Mouse (Mus musculus): Measurements from ENCODE around the gene Pcnx3.
A peak's percentile ranks its signal among the peaks of the same experiment; 100 is the strongest.

Gene Pcnx3

DNA sequence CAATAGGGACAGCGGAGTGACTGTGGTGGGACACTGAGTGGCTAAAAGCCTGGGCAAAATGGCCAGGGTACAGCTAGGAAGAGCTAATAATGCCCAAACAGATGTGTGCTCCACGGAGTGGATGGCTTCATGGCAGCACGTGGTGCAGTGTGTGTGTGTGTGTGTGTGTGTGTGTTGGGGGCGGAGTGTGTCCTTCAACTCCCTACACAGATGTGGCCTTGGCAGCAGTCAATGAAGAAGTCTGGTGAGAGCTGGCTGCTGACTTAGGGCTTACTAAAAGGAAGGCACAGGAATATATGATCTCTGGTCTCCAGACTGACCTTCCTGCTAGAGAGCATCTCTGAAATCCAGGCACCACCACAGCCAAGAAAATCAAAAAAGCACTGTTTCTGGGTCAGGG is 20.3 kb downstream of the Pcnx3 start:
- DNase-seq, result no peak

DNA sequence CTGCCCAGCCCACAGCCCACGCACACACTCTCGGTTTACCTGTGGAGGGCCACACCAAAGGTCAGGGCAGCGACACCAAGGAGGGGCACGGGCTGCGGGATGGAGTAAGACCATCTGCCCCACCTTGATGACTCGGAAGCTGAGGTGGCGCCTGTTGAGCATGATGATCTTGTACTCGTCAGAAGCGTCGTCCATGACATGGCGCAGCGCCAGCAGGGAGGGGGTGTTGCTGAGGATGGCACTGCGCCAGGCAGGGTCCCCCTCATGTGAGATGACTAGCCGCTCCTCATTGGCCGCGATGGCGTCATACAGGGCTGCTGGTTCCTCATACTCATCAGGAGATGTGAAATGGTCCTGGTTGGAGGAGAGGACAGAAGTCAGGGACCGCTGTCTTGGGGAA is 22.3 kb downstream of the Pcnx3 start:
- DNase-seq, result no peak

DNA sequence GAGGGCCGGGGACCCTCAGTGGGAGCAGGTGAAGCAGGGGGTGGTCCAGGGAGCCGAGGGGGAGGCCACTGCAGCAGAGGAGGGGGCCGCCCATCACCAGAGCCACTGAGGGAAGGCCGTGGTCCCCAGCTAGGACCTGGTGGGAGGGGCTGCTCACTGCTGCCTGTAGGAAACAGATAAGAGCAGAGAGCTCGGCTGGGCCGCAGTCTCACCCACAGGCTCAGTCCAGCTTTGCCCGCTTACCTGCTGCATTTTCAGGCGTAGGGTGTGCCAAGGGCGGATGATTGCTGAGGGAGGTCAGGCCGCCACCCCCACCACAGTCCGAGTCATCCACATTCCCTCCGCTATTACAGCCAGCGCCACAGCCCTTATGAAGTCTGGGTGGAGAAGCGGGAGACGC is 23.2 kb downstream of the Pcnx3 start:
- no peak for DNase-seq

DNA sequence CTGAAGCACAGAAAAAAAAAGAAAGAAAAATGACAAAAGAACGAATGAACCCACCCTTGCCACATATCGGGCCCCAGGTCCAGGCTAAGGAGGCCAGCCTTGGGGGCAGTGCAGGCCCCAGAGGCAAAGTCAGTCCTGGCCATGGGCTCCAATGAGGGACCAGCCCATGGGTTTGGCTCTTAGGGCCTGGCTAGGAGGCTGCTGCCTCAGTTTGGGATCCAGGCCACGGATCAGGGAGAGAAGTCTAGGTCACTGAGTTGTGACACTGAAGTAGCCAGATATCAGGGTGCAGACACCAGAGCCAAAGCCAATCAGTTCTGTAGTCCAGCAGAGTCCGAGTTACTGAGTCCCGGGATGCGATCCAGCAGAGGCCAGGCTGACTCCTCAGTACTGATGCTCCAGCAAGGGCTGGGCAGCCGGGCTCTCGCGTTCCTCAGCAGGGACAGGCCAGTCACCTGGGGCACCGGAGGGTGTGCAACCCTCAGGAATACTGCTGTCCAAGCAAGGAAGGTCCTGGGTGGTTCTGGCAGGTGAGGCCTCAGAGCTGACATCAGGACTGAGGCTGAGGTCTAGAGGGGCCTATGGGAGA is 23.9 kb downstream of the Pcnx3 start:
- DNase-seq, result no peak

DNA sequence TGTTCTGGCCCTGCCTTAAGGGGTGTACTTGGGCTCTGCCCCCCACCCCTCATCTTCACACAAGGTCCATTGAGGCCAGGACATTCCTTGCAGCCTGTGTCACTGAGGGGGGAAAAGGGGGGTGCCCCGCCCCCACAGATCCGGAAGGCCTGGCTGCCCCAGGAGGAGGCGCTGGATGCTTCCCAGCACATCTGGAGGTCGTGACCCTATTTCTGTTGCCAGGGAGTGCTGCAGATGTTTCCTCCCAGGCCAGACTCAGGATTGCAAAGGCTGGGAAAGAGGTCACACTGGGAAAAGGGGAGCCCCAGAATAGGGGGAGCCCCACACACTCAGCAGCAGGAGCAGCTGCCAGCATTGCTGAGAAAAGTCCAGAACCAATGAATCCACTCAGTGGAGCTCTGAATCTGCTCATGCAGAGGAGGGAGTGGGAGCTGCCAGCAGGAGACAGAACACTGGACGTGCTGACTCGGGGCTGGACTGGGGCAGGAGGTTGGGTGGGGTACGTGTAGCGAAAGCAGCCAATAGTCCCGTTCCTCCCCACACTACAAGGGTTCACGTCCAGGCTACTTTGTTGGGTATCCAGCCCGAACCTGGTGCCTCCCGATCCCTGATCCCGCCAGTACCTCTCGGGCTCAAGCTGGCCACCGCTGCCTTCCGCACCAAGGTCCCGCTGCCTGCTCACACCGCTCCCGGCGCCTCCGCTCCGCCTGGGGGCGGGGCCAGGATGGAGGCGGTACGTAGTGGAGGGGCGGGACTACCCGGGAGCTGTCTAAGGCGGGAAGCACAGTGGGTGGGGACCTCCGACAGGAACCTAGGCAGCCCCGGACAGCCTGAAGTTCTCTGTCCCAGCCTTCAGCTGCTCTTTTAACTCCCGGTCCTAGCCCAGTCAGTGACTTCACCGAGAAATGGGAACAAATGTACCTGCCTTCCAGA is 25.5 kb downstream of the Pcnx3 start, which contains the start of gene Sipa1:
TSS of gene Sipa1 (minus strand) at position 727 of the 933 bp plus-strand sequence.
- DNase-seq, result peak; percentile 98

DNA sequence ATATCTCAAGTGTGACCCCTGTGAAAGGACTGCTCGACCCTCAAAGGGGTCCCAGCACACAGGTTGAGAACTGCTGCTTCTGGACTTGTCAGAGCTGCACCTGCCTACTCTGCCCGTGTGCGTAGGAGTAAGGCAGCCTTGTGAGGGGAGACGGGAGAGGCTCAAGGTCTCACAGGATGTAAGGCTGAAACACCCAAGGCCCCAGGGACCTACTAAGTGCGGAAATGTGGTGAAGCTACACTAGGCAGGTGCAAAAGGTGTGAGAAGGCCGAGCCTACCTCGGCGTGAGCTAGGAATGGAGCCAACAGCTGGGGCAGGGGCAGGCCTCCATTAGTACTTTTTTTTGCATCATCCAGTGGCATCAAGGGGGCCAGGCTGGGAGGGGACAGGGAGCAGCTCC is 26.4 kb downstream of the Pcnx3 start:
- peak; percentile 57 for DNase-seq

DNA sequence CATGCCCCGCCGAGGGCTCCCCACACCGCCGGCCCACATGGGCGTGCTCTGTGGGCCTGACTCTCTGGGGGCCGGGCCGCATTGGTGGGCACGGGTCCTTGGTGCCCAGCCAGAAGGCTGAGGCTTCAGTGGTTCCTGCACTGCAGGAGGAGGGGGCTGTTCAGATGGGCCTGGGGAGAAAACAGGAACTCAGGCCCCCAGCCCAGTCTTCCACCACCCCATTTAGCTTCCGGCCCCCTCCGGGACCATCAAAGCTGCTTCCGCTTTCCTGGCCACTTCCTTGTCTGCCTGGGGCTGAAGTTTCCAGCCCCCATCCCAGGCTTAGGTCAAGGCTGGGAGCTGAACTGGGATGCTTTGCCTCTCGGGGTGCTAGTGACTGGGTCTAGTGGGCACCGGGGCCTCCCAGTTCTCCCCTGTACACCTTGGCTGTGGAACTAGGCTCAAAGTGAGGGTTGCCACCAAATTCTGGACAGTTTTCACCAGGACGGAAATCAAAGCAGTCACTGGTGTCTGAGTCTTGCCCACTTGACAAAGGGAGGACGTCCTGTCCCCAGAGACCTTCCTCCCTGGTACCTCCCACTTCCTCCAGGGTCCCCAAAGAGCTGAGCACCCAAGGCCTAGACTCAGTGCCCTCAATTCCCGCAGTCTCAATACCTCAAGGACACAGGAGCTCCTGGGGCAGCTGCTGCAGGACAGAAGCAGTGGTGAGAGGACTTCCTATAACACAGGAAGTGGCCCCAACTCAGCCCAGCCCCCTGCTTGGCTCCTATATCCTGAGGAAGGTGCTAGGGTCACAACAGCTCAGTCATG is 27.6 kb downstream of the Pcnx3 start:
- DNase-seq, result peak; percentile 75

DNA sequence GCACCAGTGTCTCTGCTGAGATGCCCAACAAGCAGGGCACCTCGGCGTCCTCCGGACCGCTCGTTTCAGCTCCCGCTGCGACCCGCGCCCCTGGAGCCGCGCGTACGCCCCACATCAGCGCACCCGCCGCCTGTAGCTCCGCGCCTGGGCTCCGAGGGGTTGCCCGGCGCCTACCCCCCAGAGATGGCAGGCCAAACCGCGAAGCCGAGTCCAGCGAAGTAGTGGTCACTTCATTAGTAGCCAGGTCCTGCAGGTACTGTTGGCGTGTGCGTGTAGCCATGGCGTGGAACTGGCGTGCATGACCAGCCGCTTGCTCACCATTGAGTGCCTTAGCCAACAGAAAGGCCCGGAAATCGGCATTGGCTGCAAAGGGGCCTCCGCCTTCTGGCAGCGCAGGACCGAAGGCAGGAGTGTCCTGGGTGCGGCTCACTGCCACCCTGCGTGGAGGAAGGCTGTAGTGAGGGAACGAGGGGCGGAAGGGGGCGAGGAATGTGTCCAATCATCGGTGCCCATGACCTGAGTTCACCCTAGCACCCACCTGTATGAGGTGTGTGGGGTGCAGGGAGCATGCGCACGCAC is 33.9 kb downstream of the Pcnx3 start:
- DNase-seq, result no peak

DNA sequence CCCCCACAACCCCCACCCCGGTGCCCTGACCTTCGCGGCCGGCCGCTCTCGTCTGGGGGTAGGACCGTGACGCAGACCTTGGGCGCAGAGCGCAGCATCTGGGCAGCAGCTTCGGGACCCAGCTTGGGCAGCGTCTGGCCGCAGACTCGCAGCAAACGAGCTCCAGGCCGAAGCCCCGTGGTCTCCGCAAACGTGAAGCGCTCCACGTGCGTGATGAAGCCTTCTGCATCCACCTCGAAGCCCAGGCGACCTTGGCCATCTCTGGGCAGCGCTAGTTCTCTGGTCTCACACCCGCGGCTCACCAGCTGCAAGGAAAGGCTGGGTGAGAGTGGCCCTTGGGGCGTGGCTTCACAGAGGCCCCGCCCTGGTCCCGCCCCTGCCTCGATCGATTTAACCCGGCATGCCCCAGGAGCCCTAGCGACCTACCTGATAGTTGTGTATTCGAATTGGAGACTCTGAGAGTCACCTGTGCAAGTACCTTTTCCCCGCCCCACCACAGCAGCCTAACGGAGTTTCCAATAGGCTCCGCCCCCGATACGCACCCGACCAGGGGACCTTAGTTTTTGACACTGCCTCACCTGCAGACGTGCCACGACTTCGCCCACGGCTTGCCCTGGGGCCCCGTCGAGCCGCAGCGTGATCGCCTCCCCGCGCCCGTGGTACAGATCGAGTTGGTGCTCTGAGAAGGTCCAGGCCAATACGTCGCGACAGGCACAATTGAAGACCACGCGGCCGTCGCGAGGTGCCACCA is 34.6 kb downstream of the Pcnx3 start:
- no peak for DNase-seq

DNA sequence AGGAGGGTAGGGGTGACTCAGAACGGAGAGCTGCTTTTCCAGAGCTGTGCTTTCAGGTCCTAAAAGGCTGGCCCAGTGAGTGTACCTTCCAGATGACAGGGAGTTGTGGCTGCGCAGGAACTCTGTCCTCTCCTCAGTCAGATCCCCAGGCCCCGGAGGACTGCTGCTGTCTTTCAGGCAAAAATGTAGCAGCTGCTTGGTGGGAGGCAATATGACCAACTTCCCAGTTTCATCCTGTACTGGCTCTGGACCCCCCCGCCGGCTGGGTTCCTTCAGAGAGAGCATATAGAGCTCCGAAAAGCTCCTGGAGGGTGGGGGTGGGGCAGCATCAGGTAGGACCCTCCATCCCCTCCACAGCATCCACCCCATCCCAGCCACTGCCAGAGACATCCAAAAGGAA is 36.1 kb downstream of the Pcnx3 start:
- no peak for DNase-seq

DNA sequence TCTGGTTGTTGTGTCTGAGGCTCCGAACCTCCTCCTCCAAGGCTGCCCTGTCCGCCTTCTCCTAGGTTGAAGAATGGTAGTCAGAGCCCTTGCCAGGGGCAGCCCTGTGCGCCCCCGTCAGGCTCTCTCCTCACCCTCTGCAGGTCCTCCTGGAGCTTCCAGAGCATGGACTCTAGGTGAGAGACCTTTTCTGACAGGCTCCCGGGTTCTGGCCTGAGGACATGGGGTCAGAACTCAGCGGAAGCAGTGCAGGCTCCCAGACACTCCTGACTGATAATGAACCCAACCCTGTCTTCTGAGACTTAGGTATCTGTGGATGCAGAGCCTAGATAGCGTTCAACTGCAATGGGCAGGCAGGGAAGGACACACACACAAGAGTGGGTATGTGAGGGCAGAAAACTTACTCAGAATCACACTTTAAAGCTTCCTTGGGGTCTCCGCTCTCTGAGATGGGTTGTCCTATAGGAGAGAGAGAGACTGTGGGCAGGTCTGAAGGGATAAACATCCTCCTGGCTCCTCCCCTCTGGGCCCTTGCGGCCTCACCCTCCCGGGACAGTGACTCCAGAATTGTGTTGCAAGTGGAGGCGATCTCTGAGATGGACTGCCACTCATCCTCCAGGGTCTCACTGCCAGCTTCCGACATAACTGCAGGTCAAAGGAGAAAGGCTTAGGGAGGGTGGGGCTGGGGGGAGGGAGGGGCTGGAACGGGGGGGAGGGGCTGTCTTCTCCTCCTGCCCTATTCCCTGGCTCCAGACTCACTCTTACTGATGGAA is 37.0 kb downstream of the Pcnx3 start:
- no peak for DNase-seq

DNA sequence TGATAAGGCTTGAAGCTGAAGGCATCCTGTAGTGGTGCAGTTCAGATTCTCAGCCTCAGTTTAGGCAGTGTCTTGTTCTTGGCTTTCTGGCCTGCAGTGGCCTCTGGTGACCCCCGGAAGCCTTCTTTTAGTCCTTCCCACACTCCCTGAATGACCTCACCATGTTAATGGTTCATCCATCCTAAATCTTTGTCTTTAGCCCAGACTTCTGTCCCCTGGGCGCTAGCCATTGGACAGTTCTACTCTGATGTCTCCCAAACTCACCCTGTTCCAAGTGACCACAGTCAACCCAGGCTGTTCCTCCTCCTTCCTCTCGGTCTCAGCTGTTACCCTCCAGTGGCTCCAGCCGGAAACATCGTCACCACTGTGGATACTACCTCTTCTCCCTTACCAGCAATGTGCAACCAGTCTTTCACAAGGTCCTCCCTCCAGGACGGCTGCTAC is 39.4 kb downstream of the Pcnx3 start:
- DNase-seq, result no peak

DNA sequence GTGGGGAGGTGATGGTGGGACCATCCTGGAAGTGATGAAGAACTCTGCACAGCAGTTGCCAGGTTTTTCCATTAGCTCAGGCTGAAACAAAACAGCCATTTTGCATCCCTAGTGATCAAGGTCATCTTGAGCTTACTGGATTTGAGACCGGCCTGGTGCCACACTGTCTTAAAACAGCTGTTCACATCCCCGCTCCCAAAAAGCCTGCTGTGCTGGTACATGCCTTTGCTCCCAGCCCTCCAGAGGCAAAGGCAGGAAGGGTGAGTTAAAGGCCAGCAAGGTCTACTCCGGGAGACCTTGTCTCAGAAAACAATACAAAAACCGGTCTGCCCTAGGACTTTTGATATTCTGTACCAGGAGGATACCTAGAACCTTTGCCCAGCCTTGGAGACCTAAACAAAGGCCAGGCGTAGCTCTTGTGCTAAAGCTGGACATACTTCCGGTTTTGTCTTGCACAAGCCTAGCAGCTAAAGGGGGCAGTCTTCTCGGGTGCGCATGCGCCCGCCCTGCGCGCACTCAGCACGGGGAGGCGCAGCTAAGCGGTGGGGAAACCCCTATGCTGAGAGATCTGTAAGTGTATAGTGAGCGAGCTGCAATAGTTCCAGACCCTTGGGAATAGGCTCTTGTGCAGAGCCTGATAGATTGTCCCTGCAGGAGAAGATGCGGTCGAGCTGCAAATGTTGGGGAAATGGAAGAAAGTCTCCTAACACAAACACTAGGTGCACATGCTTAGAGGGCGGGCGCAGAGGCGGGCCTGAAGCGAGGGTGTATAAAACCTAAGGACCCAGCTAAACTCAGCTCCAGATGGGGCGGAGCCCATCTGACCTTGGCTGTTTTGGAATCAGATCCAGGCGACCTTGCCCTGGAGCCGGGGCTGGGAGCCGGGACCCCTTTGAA is 40.1 kb downstream of the Pcnx3 start:
- peak; percentile 86 for DNase-seq

DNA sequence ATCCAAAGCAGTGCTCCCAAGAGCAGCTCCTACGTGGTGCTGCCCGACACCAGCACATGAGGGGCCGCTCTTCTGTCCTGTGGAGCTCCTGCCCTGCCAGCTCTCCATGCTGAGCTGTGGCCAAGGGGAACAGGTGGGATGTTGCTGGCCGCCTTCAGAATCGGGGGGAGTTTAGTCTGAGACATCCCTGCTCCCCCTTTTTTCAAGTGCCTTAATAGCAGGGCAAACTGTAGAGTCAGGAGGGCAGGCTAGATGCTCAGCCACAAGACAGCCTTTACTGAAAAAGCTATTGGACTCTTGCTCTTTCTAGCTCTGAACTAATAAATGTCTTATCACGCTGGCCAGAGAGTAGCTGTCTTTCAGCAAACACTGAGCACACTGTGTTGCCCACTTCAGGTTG is 40.9 kb downstream of the Pcnx3 start:
- no peak for DNase-seq

DNA sequence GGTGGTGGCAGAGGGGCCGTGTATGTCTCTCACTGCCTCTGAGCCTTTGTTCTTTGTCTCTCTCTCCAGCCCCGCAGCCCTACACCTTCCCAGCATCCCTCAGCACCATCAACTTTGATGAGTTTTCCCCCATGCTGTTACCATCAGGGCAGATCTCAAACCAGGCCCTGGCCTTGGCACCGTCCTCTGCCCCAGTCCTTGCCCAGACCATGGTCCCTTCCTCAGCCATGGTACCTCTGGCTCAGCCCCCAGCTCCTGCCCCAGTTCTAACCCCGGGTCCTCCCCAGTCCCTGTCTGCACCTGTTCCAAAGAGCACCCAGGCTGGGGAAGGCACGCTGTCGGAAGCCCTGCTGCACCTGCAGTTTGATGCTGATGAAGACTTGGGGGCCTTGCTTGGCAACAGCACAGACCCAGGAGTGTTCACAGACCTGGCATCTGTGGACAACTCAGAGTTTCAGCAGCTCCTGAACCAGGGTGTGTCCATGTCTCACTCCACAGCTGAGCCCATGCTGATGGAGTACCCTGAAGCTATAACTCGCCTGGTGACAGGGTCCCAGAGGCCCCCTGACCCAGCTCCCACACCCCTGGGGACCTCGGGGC is 41.9 kb downstream of the Pcnx3 start:
- no peak for DNase-seq

DNA sequence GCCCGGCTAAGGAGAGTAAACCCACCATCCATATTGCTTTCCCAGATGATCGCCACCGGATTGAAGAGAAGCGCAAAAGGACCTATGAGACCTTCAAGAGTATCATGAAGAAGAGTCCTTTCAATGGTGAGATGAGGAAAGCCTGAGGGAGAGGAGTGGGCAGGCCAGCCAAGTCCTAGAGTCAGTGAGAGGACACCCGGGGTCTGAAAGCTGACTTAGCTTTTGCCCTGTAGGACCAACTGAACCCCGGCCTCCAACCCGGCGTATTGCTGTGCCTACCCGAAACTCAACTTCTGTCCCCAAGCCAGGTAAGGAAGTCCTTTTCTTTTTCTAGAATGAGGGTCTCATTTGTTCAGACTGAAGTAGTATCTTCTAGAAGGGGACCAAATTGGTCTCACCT is 43.4 kb downstream of the Pcnx3 start:
- DNase-seq, result no peak

DNA sequence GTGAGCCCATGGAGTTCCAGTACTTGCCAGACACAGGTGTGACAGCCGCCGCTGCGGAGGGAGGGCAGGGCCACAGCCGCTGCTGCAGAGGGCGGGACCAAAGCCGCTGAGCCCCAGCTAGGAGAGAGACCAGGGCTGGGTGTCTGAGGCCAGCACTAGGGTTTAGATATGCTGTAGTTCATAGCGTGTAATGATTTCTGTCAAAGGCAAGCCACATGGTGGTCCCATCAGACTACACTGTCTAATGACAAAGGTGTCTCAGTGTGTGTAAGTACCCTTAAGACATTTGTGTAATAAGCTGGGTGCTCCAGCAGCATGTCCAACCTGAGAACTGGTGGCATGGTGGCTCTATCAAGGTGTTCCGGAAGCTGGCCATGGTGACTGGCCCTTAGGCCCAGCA is 47.1 kb downstream of the Pcnx3 start:
- DNase-seq, result no peak

DNA sequence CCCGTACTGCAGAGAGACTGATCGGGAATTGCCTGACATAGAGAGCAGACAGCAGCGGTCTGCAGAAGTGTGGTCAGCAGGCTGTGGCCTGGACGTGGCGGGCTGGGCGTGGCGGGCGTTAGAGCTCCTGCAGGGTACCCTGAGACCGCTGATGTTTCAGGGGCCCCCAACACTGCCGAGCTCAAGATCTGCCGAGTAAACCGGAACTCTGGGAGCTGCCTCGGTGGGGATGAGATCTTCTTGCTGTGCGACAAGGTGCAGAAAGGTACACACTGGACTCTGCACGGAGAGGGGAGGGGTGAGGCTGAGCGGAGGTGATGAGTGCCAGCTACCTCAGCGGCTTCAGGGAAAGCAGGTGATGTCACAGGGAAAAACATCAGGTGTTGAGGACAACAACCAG is 47.7 kb downstream of the Pcnx3 start:
- DNase-seq, result no peak

DNA sequence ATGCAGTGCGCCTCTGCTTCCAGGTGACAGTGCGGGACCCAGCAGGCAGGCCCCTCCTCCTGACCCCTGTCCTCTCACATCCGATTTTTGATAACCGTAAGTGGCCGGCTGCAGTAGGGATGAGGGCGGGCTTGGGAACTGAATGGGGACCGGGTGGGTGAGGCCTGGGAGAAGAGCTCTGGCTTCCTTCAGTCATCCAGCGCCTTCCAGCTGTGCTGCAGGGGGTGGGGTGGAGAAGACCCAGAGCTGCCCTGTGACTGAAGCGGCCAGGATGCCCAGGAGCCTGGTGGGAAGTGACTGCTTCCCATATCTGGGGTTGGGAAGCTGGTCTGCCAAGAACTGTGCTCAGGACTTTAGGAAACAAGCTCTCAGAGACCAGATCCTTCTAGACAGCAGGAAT is 48.4 kb downstream of the Pcnx3 start:
- DNase-seq, result no peak

DNA sequence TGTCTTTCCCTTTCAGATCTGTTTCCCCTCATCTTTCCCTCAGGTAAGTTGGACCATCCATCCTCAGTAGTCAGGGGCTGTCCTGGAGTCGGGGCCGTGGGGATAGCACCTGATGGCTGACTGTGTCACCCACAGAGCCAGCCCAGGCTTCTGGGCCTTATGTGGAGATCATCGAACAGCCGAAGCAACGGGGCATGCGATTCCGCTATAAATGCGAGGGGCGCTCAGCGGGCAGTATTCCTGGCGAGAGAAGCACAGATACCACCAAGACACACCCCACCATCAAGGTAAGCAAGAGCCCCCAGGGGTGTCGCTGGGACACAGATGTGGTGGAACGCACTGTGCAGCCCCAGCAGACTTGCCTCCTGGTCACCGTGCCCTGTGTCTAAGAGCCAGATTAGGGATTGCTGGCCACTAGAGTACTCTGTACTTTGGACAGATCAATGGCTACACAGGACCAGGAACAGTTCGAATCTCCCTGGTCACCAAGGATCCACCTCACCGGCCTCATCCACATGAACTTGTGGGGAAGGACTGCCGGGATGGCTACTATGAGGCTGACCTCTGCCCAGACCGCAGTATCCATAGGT is 50.2 kb downstream of the Pcnx3 start:
- no peak for DNase-seq
